Mouse (Mus musculus): Measurements from ENCODE around the gene Bag5. TPM values are rescaled to one million over a fixed set of nuclear protein-coding genes. Genes with fewer than 3 reads are reported as not detected.
A peak's percentile ranks its signal among the peaks of the same experiment; 100 is the strongest.
"Not testable (repeated sequence)": the region's sequence is repeated elsewhere in the genome, so short reads cannot be mapped to it uniquely, and the experiment has no call there.

Gene Bag5
- polyA plus RNA-seq, 1 experiment from 2014 or later, result 22.4 TPM

- H3K4me3 ChIP-seq (replicated peaks), result no peak overlapping the region
- H3K4me2 ChIP-seq, result no peak overlapping the region
- H3K9me3 ChIP-seq (replicated peaks), result no peaks in the 10 kb centered on the region
- ATAC-seq (ENCODE audit: low read depth), result no peak
- H3K27ac ChIP-seq, result no peak overlapping the region
- no peak for DNase-seq
- H3K9ac ChIP-seq, result no peak overlapping the region
- H3K27me3 ChIP-seq, result 0 out of 2 replicates have a peak, but pooled peaks cover 5% of the 10 kb centered on the region
- H3K4me1 ChIP-seq (replicated peaks), result peaks cover 40% of the 10 kb centered on the region
- 61% methylated on average over 9 of the region's 9 CpGs for WGBS (ENCODE audit: insufficient replicate concordance)
- no peaks in the 10 kb centered on the region for H3K36me3 ChIP-seq
Measured at GRCm38 (mm10) chr12:111753347-111753746, 40.3 kb upstream of the Bag5 start.

GRCm38 (mm10) chr12:111752491-111752890 is 39.4 kb upstream of the Bag5 start:
- Histone ChIP-seq H3K9me3 (replicated peaks) (no peaks in the 10 kb centered on the region), H3K4me3 (replicated peaks) (no peak overlapping the region), H3K36me3 (no peaks in the 10 kb centered on the region), H3K9ac (no peak overlapping the region), H3K4me1 (replicated peaks) (peaks cover 32% of the 10 kb centered on the region), H3K27me3 (0 out of 2 replicates have a peak, but pooled peaks cover 5% of the 10 kb centered on the region), H3K27ac (no peak overlapping the region), H3K4me2 (no peak overlapping the region)
- 79% methylated on average over 6 of the region's 6 CpGs for WGBS (ENCODE audit: insufficient replicate concordance)
- no peak for ATAC-seq (ENCODE audit: low read depth)
- no peak for DNase-seq

- H3K9me3 ChIP-seq (replicated peaks), result no peaks in the 10 kb centered on the region
- H3K27me3 ChIP-seq, result no peaks in the 10 kb centered on the region
- H3K4me3 ChIP-seq (replicated peaks), result no peak overlapping the region
- no peak for DNase-seq
- peaks cover 24% of the 10 kb centered on the region for H3K4me1 ChIP-seq (replicated peaks)
- H3K4me2 ChIP-seq, result no peak overlapping the region
- 81% methylated on average over 3 of the region's 3 CpGs for WGBS (ENCODE audit: insufficient replicate concordance)
- no peaks in the 10 kb centered on the region for H3K36me3 ChIP-seq
- ATAC-seq (ENCODE audit: low read depth), result no peak
- H3K27ac ChIP-seq, result no peak overlapping the region
- no peak overlapping the region for H3K9ac ChIP-seq
Measured at GRCm38 (mm10) chr12:111750739-111751138, 37.7 kb upstream of the Bag5 start.

- ATAC-seq (ENCODE audit: low read depth) (no peak), DNase-seq (no peak)
- no peak overlapping the region for H3K27ac ChIP-seq
- no peaks in the 10 kb centered on the region for H3K9me3 ChIP-seq (replicated peaks)
- H3K4me3 ChIP-seq (replicated peaks), result no peak overlapping the region
- no peaks in the 10 kb centered on the region for H3K27me3 ChIP-seq
- peaks cover 22% of the 10 kb centered on the region for H3K4me1 ChIP-seq (replicated peaks)
- WGBS (ENCODE audit: insufficient replicate concordance), result 74% methylated on average over 7 of the region's 7 CpGs
- H3K9ac ChIP-seq, result no peak overlapping the region
- no peak overlapping the region for H3K4me2 ChIP-seq
- no peaks in the 10 kb centered on the region for H3K36me3 ChIP-seq
Measured at GRCm38 (mm10) chr12:111747421-111747820, 34.4 kb upstream of the Bag5 start.

- Histone ChIP-seq H3K9ac (no peak overlapping the region; the same call in 1 of the 2 replicates), H3K9me3 (replicated peaks) (no peaks in the 10 kb centered on the region), H3K36me3 (no peaks in the 10 kb centered on the region), H3K27me3 (no peaks in the 10 kb centered on the region), H3K4me3 (replicated peaks) (no peak overlapping the region), H3K4me2 (no peak overlapping the region), H3K27ac (no peak overlapping the region), H3K4me1 (replicated peaks) (peaks cover 19% of the 10 kb centered on the region)
- WGBS (ENCODE audit: insufficient replicate concordance), result 42% methylated on average over 5 of the region's 5 CpGs
- DNase-seq, result peak; percentile 57
- peak; percentile 63 for ATAC-seq (ENCODE audit: low read depth)
Measured at GRCm38 (mm10) chr12:111746091-111746490, 33.0 kb upstream of the Bag5 start.

- WGBS (ENCODE audit: insufficient replicate concordance), result 58% methylated on average over 6 of the region's 6 CpGs
- Histone ChIP-seq H3K27ac (no peak overlapping the region), H3K4me1 (replicated peaks) (peaks cover 19% of the 10 kb centered on the region), H3K9ac (no peak overlapping the region), H3K36me3 (no peaks in the 10 kb centered on the region), H3K27me3 (no peaks in the 10 kb centered on the region), H3K4me2 (no peak overlapping the region), H3K4me3 (replicated peaks) (no peak overlapping the region), H3K9me3 (replicated peaks) (no peaks in the 10 kb centered on the region)
- peak; percentile 9; the same call in 1 of the 2 replicates for ATAC-seq (ENCODE audit: low read depth)
- DNase-seq, result no peak
Measured at GRCm38 (mm10) chr12:111745274-111745673, 32.2 kb upstream of the Bag5 start.

- no peak overlapping the region for H3K27ac ChIP-seq
- DNase-seq, result no peak
- no peak for ATAC-seq (ENCODE audit: low read depth)
Measured at GRCm38 (mm10) chr12:111743981-111744423, 30.9 kb upstream of the Bag5 start.

GRCm38 (mm10) chr12:111743419-111743818 is 30.4 kb upstream of the Bag5 start:
- H3K4me3 ChIP-seq (replicated peaks), result no peak overlapping the region
- no peaks in the 10 kb centered on the region for H3K27me3 ChIP-seq
- peaks cover 19% of the 10 kb centered on the region for H3K4me1 ChIP-seq (replicated peaks)
- 64% methylated on average over 2 of the region's 2 CpGs for WGBS (ENCODE audit: insufficient replicate concordance)
- H3K27ac ChIP-seq, result no peak overlapping the region
- no peak overlapping the region for H3K9ac ChIP-seq
- no peaks in the 10 kb centered on the region for H3K36me3 ChIP-seq
- DNase-seq, result no peak
- ATAC-seq (ENCODE audit: low read depth), result no peak
- no peak overlapping the region for H3K4me2 ChIP-seq
- H3K9me3 ChIP-seq (replicated peaks), result no peaks in the 10 kb centered on the region

More at GRCm38 (mm10) chr12:111743981-111744423, 30.9 kb upstream of the Bag5 start:
- no peaks in the 10 kb centered on the region for H3K36me3 ChIP-seq
- H3K4me1 ChIP-seq (replicated peaks), result peaks cover 19% of the 10 kb centered on the region
- no peak overlapping the region for H3K4me2 ChIP-seq
- no peak overlapping the region for H3K9ac ChIP-seq
- no peaks in the 10 kb centered on the region for H3K9me3 ChIP-seq (replicated peaks)
- no peak overlapping the region for H3K4me3 ChIP-seq (replicated peaks)
- H3K27me3 ChIP-seq, result no peaks in the 10 kb centered on the region
- 70% methylated on average over 11 of the region's 11 CpGs for WGBS (ENCODE audit: insufficient replicate concordance)

- 52% methylated on average over 8 of the region's 8 CpGs for WGBS (ENCODE audit: insufficient replicate concordance)
- no peak overlapping the region for H3K4me2 ChIP-seq
- H3K9me3 ChIP-seq (replicated peaks), result no peaks in the 10 kb centered on the region
- H3K27ac ChIP-seq, result no peak overlapping the region
- ATAC-seq (ENCODE audit: low read depth) (no peak), DNase-seq (no peak)
- no peak overlapping the region for H3K4me3 ChIP-seq (replicated peaks)
- no peaks in the 10 kb centered on the region for H3K36me3 ChIP-seq
- H3K27me3 ChIP-seq, result no peaks in the 10 kb centered on the region
- no peak overlapping the region for H3K9ac ChIP-seq
- peaks cover 16% of the 10 kb centered on the region for H3K4me1 ChIP-seq (replicated peaks)
Measured at GRCm38 (mm10) chr12:111741338-111741737, 28.3 kb upstream of the Bag5 start.

GRCm38 (mm10) chr12:111738754-111739153 is 25.7 kb upstream of the Bag5 start:
- DNase-seq, result no peak
- no peaks in the 10 kb centered on the region for H3K36me3 ChIP-seq
- H3K9me3 ChIP-seq (replicated peaks), result no peaks in the 10 kb centered on the region
- H3K27me3 ChIP-seq, result no peaks in the 10 kb centered on the region
- H3K4me1 ChIP-seq (replicated peaks), result 0 out of 2 replicates have a peak, but pooled peaks cover 4% of the 10 kb centered on the region
- no peak for ATAC-seq (ENCODE audit: low read depth)
- no peak overlapping the region for H3K9ac ChIP-seq
- H3K4me2 ChIP-seq, result no peak overlapping the region
- 32% methylated on average over 3 of the region's 3 CpGs for WGBS (ENCODE audit: insufficient replicate concordance)
- no peak overlapping the region for H3K27ac ChIP-seq
- no peak overlapping the region for H3K4me3 ChIP-seq (replicated peaks)

- Histone ChIP-seq H3K27ac (no peak overlapping the region), H3K4me3 (replicated peaks) (no peak overlapping the region), H3K9ac (no peak overlapping the region), H3K36me3 (no peaks in the 10 kb centered on the region), H3K4me2 (no peak overlapping the region), H3K27me3 (no peaks in the 10 kb centered on the region), H3K4me1 (replicated peaks) (peaks cover 6% of the 10 kb centered on the region), H3K9me3 (replicated peaks) (no peaks in the 10 kb centered on the region)
- WGBS (ENCODE audit: insufficient replicate concordance), result 60% methylated on average over 9 of the region's 9 CpGs
- ATAC-seq (ENCODE audit: low read depth), result no peak
- no peak for DNase-seq
Measured at GRCm38 (mm10) chr12:111737370-111737769, 24.3 kb upstream of the Bag5 start.

GRCm38 (mm10) chr12:111736676-111737075 is 23.6 kb upstream of the Bag5 start:
- not testable (repeated sequence) for H3K36me3 ChIP-seq; H3K9ac ChIP-seq; DNase-seq; H3K27ac ChIP-seq; H3K27me3 ChIP-seq; H3K4me2 ChIP-seq; H3K4me3 ChIP-seq (replicated peaks); ATAC-seq (ENCODE audit: low read depth); H3K9me3 ChIP-seq (replicated peaks)
- WGBS (ENCODE audit: insufficient replicate concordance), result 81% methylated on average over 8 of the region's 8 CpGs
- peaks cover 13% of the 10 kb centered on the region for H3K4me1 ChIP-seq (replicated peaks)

All from liver, embryonic 13.5 days (tissue).